Mouse (Mus musculus): Measurements from ENCODE around the gene Mafk.

The Mafk gene

GRCm38 (mm10) chr5:139796001-139796620, 4.8 kb downstream of the Mafk start:
- no peak for DNase-seq (ENCODE audit: low read depth, low spot score)

DNA sequence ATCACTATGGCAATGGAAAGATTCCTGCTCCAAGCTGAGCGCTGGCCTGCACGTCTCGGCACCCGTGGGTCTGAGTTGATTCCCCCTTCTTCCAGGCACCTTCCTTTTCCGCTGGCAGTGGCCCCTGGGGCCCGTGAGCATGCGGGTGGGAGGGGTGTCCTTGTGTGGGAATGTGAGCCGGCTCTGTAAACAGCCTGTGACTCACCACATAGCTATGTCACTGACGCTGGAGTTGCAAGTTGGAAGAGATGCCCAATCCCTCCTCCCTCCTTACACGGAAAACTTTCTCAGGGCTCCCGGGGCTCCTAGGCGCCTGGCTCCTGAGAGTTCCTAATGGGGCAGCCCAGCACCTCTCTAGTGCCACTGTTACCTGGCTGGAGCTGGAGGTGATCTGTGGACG, 5.6 kb downstream of the Mafk start:
- peak; percentile 74 for DNase-seq (ENCODE audit: low read depth, low spot score)

DNA sequence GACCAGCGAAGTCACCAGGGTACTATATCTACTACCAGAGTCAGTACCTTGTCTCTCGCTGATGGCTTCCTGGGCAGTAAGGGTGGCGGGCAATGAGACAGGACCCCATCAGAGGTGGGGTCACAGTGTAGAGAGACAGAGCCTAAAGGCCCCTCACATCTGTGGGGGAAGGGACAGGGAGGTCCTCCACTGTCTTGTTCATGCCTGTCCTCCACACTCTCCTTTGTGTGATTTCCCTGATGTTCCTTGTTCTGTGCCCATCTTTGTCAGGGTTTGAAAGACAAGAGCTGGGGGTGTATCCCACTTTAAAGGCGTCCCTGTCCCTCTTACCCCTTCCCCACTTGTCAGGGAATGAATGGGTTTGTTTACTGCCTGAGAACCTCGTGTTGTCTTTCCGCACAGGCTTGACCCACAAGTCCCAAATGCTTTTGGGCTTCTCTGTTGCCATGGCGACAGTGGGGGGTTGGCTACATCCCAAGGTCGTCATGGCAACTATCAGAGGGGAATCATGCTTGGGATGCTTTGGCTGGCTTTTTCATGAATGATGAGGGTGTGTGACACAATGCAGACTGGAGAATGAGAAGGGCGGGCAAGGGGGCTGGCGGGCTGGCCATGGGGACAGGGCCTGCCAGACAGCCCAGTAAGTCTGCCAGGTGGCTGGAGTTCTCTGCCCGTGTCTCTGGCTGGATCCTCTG, 6.3 kb downstream of the Mafk start:
- DNase-seq (ENCODE audit: low read depth, low spot score), result peak; percentile 92

DNA sequence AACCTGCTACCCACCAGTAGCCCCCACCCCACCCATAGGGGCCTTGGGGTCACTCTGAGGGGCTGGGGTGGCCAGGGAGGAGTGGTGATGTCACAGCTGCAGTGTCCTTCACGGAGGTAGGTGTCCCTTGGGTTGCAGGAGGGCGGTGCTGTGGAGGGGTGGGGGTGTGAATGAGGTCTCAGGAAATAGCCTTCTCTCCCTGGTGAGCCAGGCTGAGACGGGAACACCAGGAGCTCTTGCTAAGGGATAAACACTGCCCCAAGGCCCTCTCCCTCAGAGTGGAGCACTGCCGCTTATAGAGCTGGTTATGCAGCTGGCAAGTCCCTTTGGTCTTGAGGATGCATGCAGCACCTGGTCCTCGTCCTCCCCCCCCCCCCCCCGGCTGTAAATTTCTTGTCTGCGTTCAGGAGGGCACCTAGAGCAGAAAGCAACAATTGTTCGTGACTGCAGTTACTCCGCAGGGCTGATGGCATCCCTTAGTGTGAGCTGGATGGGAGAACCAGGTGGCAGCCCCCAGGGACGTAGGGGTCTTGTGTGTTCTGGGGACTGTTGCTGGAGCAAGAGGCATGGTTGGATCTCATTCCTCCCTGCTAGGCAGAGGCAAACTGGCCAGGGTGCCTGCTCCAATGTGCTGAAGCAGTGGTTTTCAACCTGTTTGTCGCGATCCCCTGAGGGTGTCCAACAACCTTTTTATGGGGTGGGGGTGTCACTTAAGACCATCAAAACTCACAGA, 7.0 kb downstream of the Mafk start:
- no peak for DNase-seq (ENCODE audit: low read depth, low spot score)

DNA sequence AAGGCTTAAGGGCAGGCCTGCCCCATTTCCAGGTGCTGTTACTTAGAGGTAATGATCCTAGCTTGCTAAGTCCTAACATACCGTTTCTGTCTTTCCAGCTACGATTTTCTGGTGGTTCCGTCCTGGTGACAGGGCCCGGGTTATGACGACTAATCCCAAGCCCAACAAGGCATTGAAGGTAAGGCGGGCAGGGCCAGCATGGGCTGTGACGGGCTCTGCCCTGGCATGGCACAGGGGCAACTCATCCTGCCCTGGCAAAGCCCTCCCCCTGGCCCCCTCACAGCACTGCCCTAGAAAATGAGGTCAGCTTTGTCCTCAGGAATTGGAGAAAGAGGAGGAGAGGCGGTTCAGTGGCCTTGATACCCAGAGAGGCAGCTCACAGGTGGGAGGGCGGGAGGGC, 7.7 kb downstream of the Mafk start:
- no peak for DNase-seq (ENCODE audit: low read depth, low spot score)

DNA sequence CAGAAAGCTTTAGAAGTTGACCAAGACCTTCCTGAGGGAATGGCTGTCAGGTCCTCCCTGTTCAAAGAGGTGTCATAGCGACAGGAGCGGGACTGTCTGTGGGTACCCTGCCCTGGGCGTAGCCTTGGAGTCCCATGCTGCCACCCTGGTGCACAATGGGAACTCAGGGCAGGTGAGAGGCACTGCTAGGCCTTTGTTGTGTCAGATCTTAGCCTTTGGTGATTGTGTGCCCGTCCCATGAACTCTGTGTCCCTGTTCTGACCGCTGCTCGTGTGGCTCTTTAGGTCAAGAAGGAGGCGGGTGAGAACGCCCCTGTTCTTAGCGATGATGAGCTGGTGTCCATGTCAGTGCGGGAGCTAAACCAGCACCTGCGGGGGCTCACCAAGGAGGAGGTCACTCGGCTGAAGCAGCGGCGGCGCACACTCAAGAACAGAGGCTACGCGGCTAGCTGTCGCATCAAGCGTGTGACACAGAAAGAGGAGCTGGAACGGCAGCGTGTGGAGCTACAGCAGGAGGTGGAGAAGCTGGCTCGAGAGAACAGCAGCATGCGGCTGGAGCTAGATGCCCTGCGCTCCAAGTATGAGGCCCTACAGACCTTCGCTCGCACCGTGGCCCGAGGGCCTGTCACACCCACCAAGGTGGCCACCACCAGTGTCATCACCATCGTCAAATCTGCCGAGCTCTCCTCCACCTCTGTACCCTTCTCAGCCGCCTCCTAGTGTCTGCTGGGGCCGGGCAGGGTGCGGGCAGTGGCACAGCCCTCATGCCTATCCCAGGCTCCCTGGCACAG, 8.7 kb downstream of the Mafk start:
- no peak for DNase-seq (ENCODE audit: low read depth, low spot score)

GRCm38 (mm10) chr5:139801231-139801630, 9.9 kb downstream of the Mafk start:
- no peak for DNase-seq (ENCODE audit: low read depth, low spot score)

- DNase-seq (ENCODE audit: low read depth, low spot score), result no peak
Observed at GRCm38 (mm10) chr5:139801880-139802279, 10.6 kb downstream of the Mafk start.

- DNase-seq (ENCODE audit: low read depth, low spot score), result no peak
Observed at GRCm38 (mm10) chr5:139803165-139803564, 11.9 kb downstream of the Mafk start.

DNA sequence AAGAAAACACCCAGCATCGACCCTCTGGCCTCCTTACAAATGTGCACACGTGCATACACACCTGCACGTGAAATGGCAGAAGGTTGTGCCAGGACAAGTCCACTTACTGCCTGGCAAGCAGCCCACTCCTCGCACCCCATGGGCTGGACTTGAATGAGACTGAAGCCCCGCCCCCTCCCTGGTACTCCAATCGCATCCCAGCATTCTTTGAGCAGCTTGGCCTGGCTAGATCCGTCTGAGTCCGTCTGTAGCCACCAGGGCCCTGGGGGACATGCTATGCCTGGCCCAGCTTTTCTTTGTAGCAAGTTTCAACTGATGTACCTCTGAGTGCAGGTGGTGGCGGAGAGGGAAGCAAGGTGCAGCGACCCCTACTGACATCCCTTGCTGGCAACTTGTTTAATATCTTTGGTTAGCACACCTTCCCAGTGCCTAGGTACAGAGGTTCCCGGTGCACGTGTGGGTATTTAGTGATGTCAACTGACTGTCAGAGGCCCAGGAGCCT, 12.3 kb downstream of the Mafk start:
- DNase-seq (ENCODE audit: low read depth, low spot score), result peak; percentile 72

GRCm38 (mm10) chr5:139804107-139804551, 12.8 kb downstream of the Mafk start:
- DNase-seq (ENCODE audit: low read depth, low spot score), result peak; percentile 20

- DNase-seq (ENCODE audit: low read depth, low spot score), result no peak
Observed at GRCm38 (mm10) chr5:139804573-139805111, 13.3 kb downstream of the Mafk start.

- DNase-seq (ENCODE audit: low read depth, low spot score), result no peak
Observed at GRCm38 (mm10) chr5:139805924-139806323, 14.6 kb downstream of the Mafk start.

DNA sequence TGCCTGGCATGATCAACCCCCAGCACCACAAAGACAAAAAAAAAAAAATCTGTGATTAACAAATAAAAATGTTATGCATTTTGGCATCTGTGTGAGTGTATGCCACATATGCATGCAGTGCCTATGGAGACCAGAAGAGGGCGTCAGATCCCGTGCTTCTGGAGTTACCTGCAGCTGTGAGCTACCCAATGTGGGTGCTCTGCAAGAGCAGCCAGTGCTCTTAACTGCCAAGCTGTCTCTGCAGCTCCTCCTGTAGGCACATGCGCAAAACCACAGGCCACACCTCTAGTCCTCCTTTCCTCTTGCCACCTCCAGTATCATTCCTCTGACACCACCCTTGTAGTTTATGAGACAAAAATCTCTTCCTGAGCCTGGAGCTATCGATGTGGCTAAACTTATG, 18.1 kb downstream of the Mafk start:
- no peak for DNase-seq (ENCODE audit: low read depth, low spot score)

GRCm38 (mm10) chr5:139811677-139812397, 20.5 kb downstream of the Mafk start:
- no peak for DNase-seq (ENCODE audit: low read depth, low spot score)

DNA sequence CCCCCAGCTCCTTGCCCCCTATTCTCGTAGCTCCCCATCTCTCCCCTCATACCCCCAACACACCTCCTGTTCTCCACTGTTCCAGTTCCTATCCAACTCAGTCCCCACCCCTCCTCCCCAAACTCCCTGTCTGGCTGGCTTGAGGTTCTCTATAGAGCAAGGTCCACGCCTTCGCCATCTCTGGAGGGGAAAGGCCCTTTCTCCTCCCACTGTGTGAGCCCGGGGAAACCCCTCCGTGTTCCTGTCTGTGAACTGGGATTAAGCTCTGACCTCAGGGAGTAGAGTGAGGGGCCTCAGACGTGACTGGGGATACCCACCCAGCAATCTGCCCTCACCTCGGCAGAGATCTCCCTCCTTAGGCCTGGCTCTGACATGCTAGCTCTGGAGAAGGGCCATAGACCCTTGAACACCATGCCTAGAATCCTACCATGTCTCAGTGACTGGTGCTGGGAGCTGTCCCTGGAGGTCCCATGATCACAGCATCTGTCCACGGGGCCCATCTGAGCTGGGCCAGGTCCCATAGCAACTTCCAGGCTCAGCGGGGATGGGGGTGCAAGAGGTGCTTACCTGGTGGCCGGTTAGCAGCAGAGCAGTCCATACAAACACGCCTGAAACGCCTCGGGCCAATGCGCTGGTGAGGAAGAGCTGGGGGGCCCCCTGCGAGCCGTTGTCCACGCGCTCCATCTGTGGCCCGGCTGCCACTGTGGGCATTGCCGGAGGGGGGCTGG, 21.2 kb downstream of the Mafk start:
- DNase-seq (ENCODE audit: low read depth, low spot score), result no peak

DNA sequence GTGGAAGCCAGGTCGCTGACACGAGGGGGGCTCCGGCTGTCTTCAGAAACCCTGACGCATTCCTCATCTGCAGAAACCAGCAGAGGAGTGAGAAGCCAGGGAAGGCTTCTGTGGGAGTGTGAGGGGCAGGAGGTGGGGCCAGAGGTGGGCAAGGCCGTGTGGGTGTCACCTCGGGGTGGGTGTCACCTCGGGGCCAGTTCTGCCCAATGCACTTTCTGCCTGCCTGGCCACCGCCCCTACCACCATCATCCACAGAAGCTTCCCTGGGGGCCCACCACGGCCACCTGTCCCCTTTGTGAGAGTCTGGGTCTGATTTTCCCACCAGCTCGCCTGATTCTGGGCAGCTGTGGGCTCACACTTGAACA, 21.8 kb downstream of the Mafk start:
- DNase-seq (ENCODE audit: low read depth, low spot score), result no peak

GRCm38 (mm10) chr5:139813963-139814381, 22.7 kb downstream of the Mafk start:
- no peak for DNase-seq (ENCODE audit: low read depth, low spot score)

- DNase-seq (ENCODE audit: low read depth, low spot score), result no peak
Observed at GRCm38 (mm10) chr5:139815964-139816363, 24.7 kb downstream of the Mafk start.

DNA sequence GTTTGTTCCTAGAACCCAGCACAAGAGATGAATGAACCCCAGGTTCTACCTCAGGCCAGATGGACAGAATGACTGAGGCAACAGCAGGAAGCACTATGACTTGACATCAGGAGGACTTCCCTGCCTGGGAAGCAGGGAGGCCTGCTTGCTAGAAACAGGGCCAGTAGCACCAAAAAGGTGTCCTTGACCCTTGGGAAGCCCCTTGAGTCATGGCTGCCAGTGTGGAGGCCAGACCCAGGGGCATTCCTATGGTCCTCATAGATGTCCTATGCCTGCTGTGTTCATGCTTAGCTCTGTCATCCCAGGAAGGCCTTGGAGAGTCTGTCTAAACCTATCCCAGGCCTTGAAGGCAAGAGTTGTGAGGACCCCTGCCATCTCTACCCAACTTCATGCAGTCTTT, 25.1 kb downstream of the Mafk start:
- DNase-seq (ENCODE audit: low read depth, low spot score), result no peak
